Mouse (Mus musculus): ENCODE results near the gene Mpig6b. TPM values are rescaled to one million over a fixed set of nuclear protein-coding genes. Genes with fewer than 3 reads are reported as not detected.

The Mpig6b gene
- polyA plus RNA-seq (2014; fragmentation: Illumina TruSeq; extraction: RNeasy Lipid Tissue Mini Kit (QIAGEN cat#74804)): 0.20 TPM

GRCm38 (mm10) chr17:35066084-35066483, at the start of gene Mpig6b:
Gene Mpig6b (minus strand): TSS chr17:35066184.

GRCm38 (mm10) chr17:35115046-35116019, 49.3 kb upstream of the Mpig6b start, which contains the start of gene Ly6g5b:
Gene Ly6g5b (minus strand): TSS chr17:35115428.

DNA sequence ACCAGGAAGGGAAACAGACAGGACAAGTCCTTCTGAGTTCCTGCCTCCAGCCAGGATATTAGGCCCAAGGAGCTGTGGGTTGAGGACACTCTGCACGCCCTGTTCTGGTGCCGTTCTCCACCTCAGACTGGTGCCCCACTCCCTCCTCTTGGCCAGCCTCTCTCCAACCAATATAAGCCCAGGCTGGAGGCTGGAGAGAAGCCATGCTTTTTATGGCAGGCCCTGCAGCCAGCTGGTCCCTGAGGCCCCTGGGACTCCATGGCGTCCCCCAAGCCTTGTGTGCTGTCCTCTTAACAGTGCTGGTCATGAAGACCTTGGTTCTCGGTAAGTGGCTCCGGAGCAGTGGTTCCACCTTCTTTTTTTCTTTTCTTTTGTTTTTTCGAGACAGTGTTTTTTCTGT, 42.1 kb upstream of the Mpig6b start, which contains the start of gene Ly6g5c:
Gene Ly6g5c (plus strand): TSS at position 183 of the 400 bp plus-strand sequence.

GRCm38 (mm10) chr17:35088825-35089644, 23.1 kb upstream of the Mpig6b start, which contains the start of gene Abhd16a:
Gene Abhd16a (plus strand): TSS chr17:35089263.

GRCm38 (mm10) chr17:35085208-35085865, 19.4 kb upstream of the Mpig6b start, which contains the start of gene Ly6g6f:
Gene Ly6g6f (minus strand): TSS chr17:35085610.

GRCm38 (mm10) chr17:35077786-35078233, 11.8 kb upstream of the Mpig6b start, which contains the start of gene Ly6g6d:
Gene Ly6g6d (minus strand): TSS chr17:35078065.

GRCm38 (mm10) chr17:35076507-35077176, 10.7 kb upstream of the Mpig6b start, which contains the start of gene Ly6g6e:
Gene Ly6g6e (plus strand): TSS chr17:35076902.

DNA sequence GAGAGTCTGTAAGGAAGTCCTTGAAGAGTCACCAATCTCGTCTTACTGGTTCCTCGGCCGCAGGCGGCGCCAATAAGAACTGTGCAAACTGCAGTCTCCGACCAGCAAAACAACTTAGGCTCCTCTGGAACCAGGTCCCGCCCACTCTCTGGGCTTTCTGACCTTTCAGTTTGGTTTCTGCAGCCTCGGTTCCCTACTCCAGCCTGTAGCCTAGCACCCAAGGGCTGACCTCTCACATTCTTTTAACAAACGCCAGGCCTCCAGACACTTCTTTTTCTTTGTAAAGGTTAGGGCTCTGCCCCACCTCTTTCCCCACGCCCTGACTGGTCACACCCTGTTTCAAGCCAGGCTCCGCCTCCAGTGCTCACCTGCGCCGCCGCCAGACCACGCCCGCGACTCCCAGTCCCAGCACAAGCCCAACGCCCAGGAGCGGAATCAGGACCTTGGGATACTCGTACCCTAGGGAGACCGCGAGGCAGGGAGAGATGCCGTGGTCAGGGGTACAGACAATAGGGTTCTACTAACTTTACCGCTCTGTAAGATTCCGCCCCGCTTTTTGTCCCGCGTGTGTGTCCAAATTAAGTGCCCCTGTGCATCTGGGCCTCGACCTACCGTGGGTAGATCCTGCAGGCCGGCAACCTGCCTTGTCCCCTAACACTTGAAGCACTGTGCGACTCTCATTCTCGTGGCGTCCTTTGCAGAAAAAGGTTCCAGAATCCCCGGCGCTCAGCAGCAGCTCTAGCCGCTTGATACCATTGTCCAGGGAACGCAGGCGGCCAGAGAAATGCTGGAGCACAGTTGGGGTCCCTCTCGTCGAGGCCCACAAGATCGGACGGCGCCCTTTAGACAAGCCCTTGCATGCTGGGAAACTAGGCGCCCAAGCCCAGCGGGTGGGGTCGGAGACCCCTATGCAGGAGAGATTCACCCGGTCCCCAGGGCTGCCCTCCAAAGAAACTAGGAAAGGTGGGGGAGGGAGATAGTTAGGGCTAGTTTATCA, 735 bp downstream of the Mpig6b start, which contains the start of gene Ly6g6c:
Gene Ly6g6c (plus strand): TSS at position 438 of the 997 bp plus-strand sequence.

GRCm38 (mm10) chr17:35058911-35059892, 6.8 kb downstream of the Mpig6b start, which contains the start of gene Ddah2:
Gene Ddah2 (plus strand): TSS chr17:35059035.

GRCm38 (mm10) chr17:35049561-35050016, 16.4 kb downstream of the Mpig6b start, which contains the start of gene Clic1:
Gene Clic1 (plus strand): TSS chr17:35049966.

DNA sequence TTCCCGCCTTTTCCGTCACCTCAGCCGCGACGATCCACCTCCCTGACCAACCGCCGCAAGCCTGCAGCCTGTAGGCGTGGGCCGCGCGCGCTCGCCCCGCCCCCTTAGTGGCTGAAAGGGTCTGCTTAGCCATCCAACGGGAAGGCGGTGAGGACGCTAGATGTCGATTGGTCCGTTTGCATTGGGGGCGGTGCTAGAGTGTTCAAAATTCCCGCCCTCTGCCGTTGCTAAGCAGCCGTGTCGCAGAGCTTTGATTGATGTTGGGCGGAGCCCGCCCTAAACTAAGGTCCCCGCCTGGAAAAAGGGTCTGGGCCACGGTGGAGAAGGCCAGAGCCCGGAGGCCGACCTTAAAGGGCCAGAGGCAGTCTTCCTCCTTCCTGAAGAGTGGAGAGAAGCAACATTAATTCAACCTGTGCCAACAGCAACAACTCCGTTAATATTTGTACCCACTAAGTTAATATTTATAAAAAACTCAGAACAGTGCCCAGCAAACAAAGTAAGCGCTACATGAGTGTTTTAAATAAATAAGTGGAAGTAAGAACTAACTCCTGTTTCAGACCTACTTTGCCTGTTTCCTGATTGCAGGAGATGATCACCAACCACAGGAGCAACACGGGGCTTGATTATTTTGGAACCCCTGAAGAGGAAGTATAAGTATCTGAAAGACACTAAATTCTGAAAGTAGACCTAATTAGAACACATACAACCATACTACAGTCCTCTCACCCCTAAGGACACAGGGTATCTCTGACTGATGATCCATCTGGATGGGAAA, 19.1 kb downstream of the Mpig6b start, which contains the start of gene Msh5:
Gene Msh5 (minus strand): TSS at position 65 of the 775 bp plus-strand sequence.

GRCm38 (mm10) chr17:35027277-35028068, 38.5 kb downstream of the Mpig6b start, which contains the start of gene Sapcd1:
Gene Sapcd1 (minus strand): TSS chr17:35028016.

DNA sequence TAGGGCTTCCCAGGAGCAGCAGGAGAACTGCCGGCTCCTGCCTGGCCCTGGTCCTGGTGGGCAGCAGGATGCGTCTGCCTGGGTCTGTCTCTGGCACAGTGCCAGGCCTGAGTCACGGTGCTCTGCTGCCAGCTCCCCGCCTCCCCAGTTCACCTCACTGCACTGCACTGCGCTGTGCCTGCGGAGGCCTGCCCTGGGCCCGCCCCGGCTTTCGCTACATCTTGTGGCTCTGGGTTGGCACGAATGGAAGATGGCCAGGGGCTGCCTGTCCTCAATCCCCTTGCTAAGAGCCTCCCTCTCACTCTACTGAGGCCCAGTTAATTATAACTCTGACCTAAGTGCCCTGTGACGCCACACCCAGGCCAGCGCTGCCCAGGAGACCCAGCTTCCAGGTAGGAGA, 49.6 kb downstream of the Mpig6b start, which contains the start of gene Vwa7:
Gene Vwa7 (plus strand): TSS at position 204 of the 400 bp plus-strand sequence.

